Mouse (Mus musculus) liver, embryonic 15.5 days (tissue): Measurements from ENCODE around the gene Mstn. TPM values are rescaled to one million over a fixed set of nuclear protein-coding genes. Genes with fewer than 3 reads are reported as not detected.

ENCODE experiments used
- polyA plus RNA-seq: library from polyadenylated mRNA; unstranded; fragments of >200 nt; fragmentation: Nextera tagmentation; extraction: Ambion mirVana; gene quantifications from 2 replicates; pipeline ENCODE4 v1.2.1, GENCODE M21; 2015

Gene Mstn
- polyA plus RNA-seq, 1 experiment from 2014 or later, result 0.14 TPM

Other genes with a start within 250 kb of the Mstn start
- 5.2 and 5.8 TPM in 2 replicates for gene Inpp1, start 244.0 kb upstream of the Mstn start, polyA plus RNA-seq
- 13.8 and 15.9 TPM in 2 replicates for gene Hibch, start 216.7 kb upstream of the Mstn start, polyA plus RNA-seq
- gene 1700019D03Rik, start 41.5 kb upstream of the Mstn start, polyA plus RNA-seq, result 8.7 and 10.2 TPM in 2 replicates
- gene 1700019A02Rik, start 126.0 kb downstream of the Mstn start, polyA plus RNA-seq, result not detected in 2 replicates
- gene Pms1, start 235.4 kb downstream of the Mstn start, polyA plus RNA-seq, result 7.4 TPM in 2 replicates
- 25.2 and 28.6 TPM in 2 replicates for gene Ormdl1, start 235.5 kb downstream of the Mstn start, polyA plus RNA-seq
- not detected in 2 replicates for gene Gm28778, start 235.5 kb downstream of the Mstn start, polyA plus RNA-seq